Mouse (Mus musculus) midbrain, embryonic 14.5 days (tissue): ENCODE measurements around the gene Ganab. TPM values are rescaled to one million over a fixed set of nuclear protein-coding genes. Genes with fewer than 3 reads are reported as not detected.

Experiments
- ATAC-seq: fragments of 200-750 bp; cut with Nextera tagmentation; 2 replicates; pipeline ENCODE4 v1.8.0; 2017; ENCODE audit warnings: moderate number of reproducible peaks, moderate library complexity; ENCODE audit not compliant: low FRiP score, low TSS enrichment
- DNase-seq: peaks from one replicate; pipeline ENCODE4 v3.0.0-alpha.2; 2015
- H3K27ac ChIP-seq: fragments of 300-500 bp; sonication (generic); replicated peaks from 2 replicates; pipeline ENCODE4 v1.5.1; 2014; ENCODE audit warnings: mild to moderate bottlenecking, low read depth, low read length, moderate library complexity
- H3K27me3 ChIP-seq: fragments of 300-500 bp; sonication (generic); 2 replicates; pipeline ENCODE4 v1.6.1; 2014; ENCODE audit warnings: low read length, control low read depth, mixed read lengths; ENCODE audit not compliant: control insufficient read depth, insufficient read depth
- H3K36me3 ChIP-seq: fragments of 300-500 bp; sonication (generic); 2 replicates; pipeline ENCODE4 v1.6.1; 2014; ENCODE audit warnings: low read length, control low read depth; ENCODE audit not compliant: control insufficient read depth, insufficient read depth
- H3K4me1 ChIP-seq: fragments of 300-500 bp; sonication (generic); 2 replicates; pipeline ENCODE4 v1.6.1; 2014; ENCODE audit warnings: mild to moderate bottlenecking, antibody characterized with exemption, low read length, control low read depth; ENCODE audit not compliant: control insufficient read depth, insufficient read depth
- H3K4me2 ChIP-seq: fragments of 300-500 bp; sonication (generic); 2 replicates; pipeline ENCODE4 v1.6.1; 2014; ENCODE audit warnings: mild to moderate bottlenecking, low read length, moderate library complexity
- H3K4me3 ChIP-seq: fragments of 300-500 bp; sonication (generic); replicated peaks from 2 replicates; pipeline ENCODE4 v1.5.1; 2014; ENCODE audit warnings: low read depth, low read length
- H3K9ac ChIP-seq: fragments of 300-500 bp; sonication (generic); replicated peaks from 2 replicates; pipeline ENCODE4 v1.6.1; 2014; ENCODE audit warnings: mild to moderate bottlenecking, low read length, moderate library complexity
- H3K9me3 ChIP-seq: fragments of 300-500 bp; sonication (generic); 2 replicates; pipeline ENCODE4 v1.6.1; 2016; ENCODE audit warnings: low read length, control low read depth, mixed read lengths; ENCODE audit not compliant: control insufficient read depth
- whole genome bisulfite sequencing: fragments of 180-500 bp; shearing (Covaris S2); extraction: QIAGEN DNeasy Blood & Tissue Kit; methylation state at CpG from one replicate; pipeline ENCODE4 v1.1.7; 2014; 5-methylcytosine and 5-hydroxymethylcytosine counted together
- polyA plus RNA-seq: library from polyadenylated mRNA; unstranded; fragments of >200 nt; fragmentation: Nextera tagmentation; extraction: Ambion mirVana; gene quantifications from 2 replicates; pipeline ENCODE4 v1.2.1, GENCODE M21; 2014

Gene Ganab
- polyA plus RNA-seq, 1 experiment from 2014 or later, result 83.3 TPM

GRCm38 (mm10) chr19:8945251-8945650, 47.4 kb downstream of the Ganab start:
- H3K9ac ChIP-seq, result no peak overlapping the region

GRCm38 (mm10) chr19:8946929-8947328, 49.1 kb downstream of the Ganab start:
- H3K4me1 ChIP-seq, result peaks cover 17% of the 10 kb centered on the region
- DNase-seq (no peak), ATAC-seq (no peak)
- H3K9ac ChIP-seq, result no peak overlapping the region
- no peaks in the 10 kb centered on the region for H3K9me3 ChIP-seq
- H3K36me3 ChIP-seq, result peaks cover 76% of the 10 kb centered on the region
- no peak overlapping the region for H3K4me2 ChIP-seq
- WGBS, result 98% methylated on average over 7 of the region's 7 CpGs
- H3K27ac ChIP-seq, result no peak overlapping the region
- H3K4me3 ChIP-seq, result no peak overlapping the region
- H3K27me3 ChIP-seq, result no peaks in the 10 kb centered on the region

More at GRCm38 (mm10) chr19:8945251-8945650, 47.4 kb downstream of the Ganab start:
- Histone ChIP-seq H3K36me3 (peaks cover 59% of the 10 kb centered on the region), H3K27me3 (no peaks in the 10 kb centered on the region), H3K4me2 (peak overlapping the region; percentile 26), H3K27ac (no peak overlapping the region), H3K4me1 (peaks cover 22% of the 10 kb centered on the region), H3K9me3 (no peaks in the 10 kb centered on the region), H3K4me3 (no peak overlapping the region)
- 90% methylated on average over 6 of the region's 6 CpGs for WGBS
- ATAC-seq, result no peak
- DNase-seq, result no peak

GRCm38 (mm10) chr19:8950190-8950589, 52.3 kb downstream of the Ganab start:
- Histone ChIP-seq H3K4me3 (no peak overlapping the region), H3K36me3 (peaks cover 70% of the 10 kb centered on the region), H3K9me3 (no peaks in the 10 kb centered on the region), H3K27me3 (no peaks in the 10 kb centered on the region), H3K9ac (no peak overlapping the region; the same call in 1 of the 2 replicates), H3K27ac (no peak overlapping the region), H3K4me1 (peaks cover 11% of the 10 kb centered on the region), H3K4me2 (no peak overlapping the region)
- WGBS, result 90% methylated on average over 5 of the region's 5 CpGs
- no peak for ATAC-seq
- no peak for DNase-seq

DNA sequence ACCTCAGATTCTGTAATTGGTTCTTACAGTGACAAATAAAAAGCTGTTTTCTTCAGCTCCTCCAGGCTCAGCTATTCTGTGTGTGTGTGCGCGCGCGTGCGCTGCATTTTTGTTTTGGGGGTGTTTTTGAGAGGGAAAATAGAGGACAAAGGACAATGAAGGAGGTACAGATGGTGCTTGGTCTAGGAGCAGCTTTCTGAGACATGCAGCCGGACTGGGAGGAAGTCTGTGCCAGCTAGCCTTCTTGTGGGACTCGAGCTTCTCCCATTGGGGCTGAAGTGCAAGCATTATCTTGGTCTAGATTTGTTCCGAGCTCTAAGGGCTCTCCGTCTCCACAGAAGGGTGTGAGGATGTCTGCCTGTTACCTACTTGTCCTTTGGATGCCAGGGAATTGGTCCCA, 54.4 kb downstream of the Ganab start:
- H3K27ac ChIP-seq, result peak overlapping the region; percentile 87
- ATAC-seq (no peak), DNase-seq (peak; percentile 5)
- no peak overlapping the region for H3K9ac ChIP-seq
- H3K27me3 ChIP-seq, result no peaks in the 10 kb centered on the region
- H3K4me2 ChIP-seq, result no peak overlapping the region; the same call in 1 of the 2 replicates
- peaks cover 11% of the 10 kb centered on the region for H3K4me1 ChIP-seq
- 79% methylated on average over 9 of the region's 9 CpGs for WGBS
- no peak overlapping the region for H3K4me3 ChIP-seq
- H3K9me3 ChIP-seq, result no peaks in the 10 kb centered on the region
- peaks cover 64% of the 10 kb centered on the region for H3K36me3 ChIP-seq

DNA sequence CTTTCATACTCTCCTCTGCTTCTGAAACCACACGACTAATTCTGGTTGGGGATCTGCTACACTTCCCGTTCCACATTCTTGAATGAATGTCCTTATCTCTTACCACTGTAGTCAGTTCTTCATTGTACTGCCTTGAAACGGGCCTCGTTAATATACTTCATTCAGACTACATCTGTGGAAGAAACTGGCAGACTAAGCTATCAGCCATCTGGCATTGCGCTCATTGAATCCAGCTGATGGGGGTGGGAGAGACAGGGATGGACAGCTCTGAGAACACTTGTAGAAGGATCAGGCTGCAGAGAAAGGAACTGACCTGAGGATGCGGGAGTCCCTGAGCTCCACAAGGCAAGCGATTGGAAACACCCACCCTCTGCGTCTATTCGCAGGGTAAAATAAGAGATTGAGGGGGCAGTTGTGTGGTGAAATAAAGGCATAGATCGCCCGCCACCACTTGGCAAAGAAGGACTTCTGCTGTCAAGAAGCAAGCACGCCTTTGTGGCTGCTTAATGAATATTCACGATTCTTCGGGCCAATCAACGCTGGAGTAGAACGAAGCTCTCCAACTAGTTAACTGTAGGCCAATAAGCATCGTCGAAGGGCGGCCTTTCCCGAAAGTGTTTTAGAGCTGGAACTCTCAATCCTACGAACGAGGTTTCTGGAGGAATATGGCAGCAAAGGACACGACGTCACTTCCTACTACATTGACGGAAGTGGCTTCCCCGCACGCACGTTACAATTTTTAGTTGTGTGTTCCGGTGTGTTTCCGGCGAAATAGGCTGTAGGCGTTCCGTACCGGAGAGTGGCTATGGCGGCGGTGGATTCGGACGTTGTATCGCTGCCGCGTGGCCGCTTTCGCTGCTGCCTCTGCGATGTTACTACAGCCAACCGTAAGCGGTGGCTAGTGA, 55.5 kb downstream of the Ganab start, which contains the start of gene Tut1:
TSS of gene Tut1 (plus strand) at position 713 of the 905 bp plus-strand sequence.
- Histone ChIP-seq H3K9ac (peak within 1 kb of the TSS; percentile 56), H3K4me1 (peaks cover 11% of the 10 kb centered on the region), H3K36me3 (peaks cover 58% of the 10 kb centered on the region), H3K4me3 (peak within 1 kb of the TSS; percentile 58), H3K4me2 (peak within 1 kb of the TSS; percentile 70), H3K27ac (peak within 1 kb of the TSS; percentile 87), H3K9me3 (no peaks in the 10 kb centered on the region), H3K27me3 (no peaks in the 10 kb centered on the region)
- DNase-seq (peak; percentile 98), ATAC-seq (peak; percentile 94)
- WGBS, result 2% methylated on average over 46 of the region's 46 CpGs

- DNase-seq (no peak), ATAC-seq (no peak)
- Histone ChIP-seq H3K4me2 (peak overlapping the region; percentile 70), H3K9me3 (no peaks in the 10 kb centered on the region), H3K4me3 (peak overlapping the region; percentile 58), H3K27me3 (no peaks in the 10 kb centered on the region), H3K9ac (peak overlapping the region; percentile 56), H3K4me1 (peaks cover 11% of the 10 kb centered on the region), H3K36me3 (peaks cover 58% of the 10 kb centered on the region), H3K27ac (peak overlapping the region; percentile 50; the same call in 1 of the 2 replicates)
- 9% methylated on average over 9 of the region's 9 CpGs for WGBS
These were observed 56.3 kb downstream of the Ganab start for GRCm38 (mm10) chr19:8954171-8954570.

- no peak for DNase-seq
- H3K4me3 ChIP-seq, result no peak overlapping the region
- no peak overlapping the region for H3K9ac ChIP-seq
- H3K4me1 ChIP-seq, result no peaks in the 10 kb centered on the region
- H3K36me3 ChIP-seq, result peaks cover 84% of the 10 kb centered on the region
- ATAC-seq, result no peak
- no peaks in the 10 kb centered on the region for H3K9me3 ChIP-seq
- H3K27me3 ChIP-seq, result no peaks in the 10 kb centered on the region
- WGBS, result 87% methylated on average over 2 of the region's 2 CpGs
- H3K27ac ChIP-seq, result no peak overlapping the region
- H3K4me2 ChIP-seq, result no peak overlapping the region
These were observed 64.4 kb downstream of the Ganab start for GRCm38 (mm10) chr19:8962256-8962655.

GRCm38 (mm10) chr19:8965075-8965474, 67.2 kb downstream of the Ganab start:
- no peaks in the 10 kb centered on the region for H3K27me3 ChIP-seq
- H3K4me2 ChIP-seq, result no peak overlapping the region
- no peak overlapping the region for H3K27ac ChIP-seq
- no peak for DNase-seq
- no peak overlapping the region for H3K4me3 ChIP-seq
- no peak for ATAC-seq
- WGBS, result 91% methylated on average over 11 of the region's 11 CpGs
- peaks cover 79% of the 10 kb centered on the region for H3K36me3 ChIP-seq
- H3K9ac ChIP-seq, result no peak overlapping the region
- H3K9me3 ChIP-seq, result no peaks in the 10 kb centered on the region
- peaks cover 11% of the 10 kb centered on the region for H3K4me1 ChIP-seq

DNA sequence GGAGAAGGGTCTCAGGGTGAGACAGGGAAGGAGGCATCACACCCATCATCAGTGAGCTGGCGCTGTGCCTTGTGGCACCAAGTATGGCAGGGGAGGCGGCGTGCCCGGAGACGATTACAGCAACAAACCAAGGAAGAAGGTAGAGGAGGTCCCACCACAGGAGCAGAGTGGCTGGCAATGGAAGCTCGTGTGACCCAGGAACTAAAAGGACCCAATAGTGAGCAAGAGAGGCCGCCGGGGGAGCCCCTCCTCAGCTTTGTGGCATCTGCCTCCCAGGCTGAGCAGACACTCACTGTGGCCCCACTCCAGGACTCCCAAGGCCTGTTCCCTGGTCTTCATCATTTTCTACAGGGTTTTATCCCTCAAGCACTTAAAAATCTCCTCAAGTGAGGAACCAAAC, 67.9 kb downstream of the Ganab start:
- Histone ChIP-seq H3K9ac (no peak overlapping the region), H3K4me3 (no peak overlapping the region), H3K9me3 (no peaks in the 10 kb centered on the region), H3K27ac (no peak overlapping the region), H3K27me3 (no peaks in the 10 kb centered on the region), H3K4me1 (peaks cover 11% of the 10 kb centered on the region), H3K4me2 (peak overlapping the region; percentile 57), H3K36me3 (peaks cover 79% of the 10 kb centered on the region)
- 85% methylated on average over 8 of the region's 8 CpGs for WGBS
- ATAC-seq, result no peak
- DNase-seq, result no peak
